Mouse (Mus musculus) erythroblast, embryonic 14.5 days (primary cell): ENCODE measurements around the gene M6pr. TPM values are rescaled to one million over a fixed set of nuclear protein-coding genes. Genes with fewer than 3 reads are reported as not detected.
A peak's percentile ranks its signal among the peaks of the same experiment; 100 is the strongest.

Experiments used
- H3K27me3 ChIP-seq: 2 replicates; pipeline ENCODE4 v1.6.1; 2012; ENCODE audit warnings: inconsistent platforms; ENCODE audit not compliant: control insufficient read depth
- H3K36me3 ChIP-seq: 2 replicates; pipeline ENCODE4 v1.6.1; 2012; ENCODE audit warnings: mild to moderate bottlenecking, inconsistent platforms; ENCODE audit not compliant: control insufficient read depth
- H3K4me1 ChIP-seq: 2 replicates; pipeline ENCODE4 v1.6.1; 2012; ENCODE audit warnings: inconsistent platforms; ENCODE audit not compliant: control insufficient read depth
- H3K4me3 ChIP-seq: replicated peaks from 2 replicates; pipeline ENCODE3; 2012; ENCODE audit warnings: moderate library complexity, mild to moderate bottlenecking, inconsistent platforms
- H3K9me3 ChIP-seq: 2 replicates; pipeline ENCODE4 v1.6.1; 2012; ENCODE audit warnings: low read length, inconsistent platforms, mixed read lengths; ENCODE audit not compliant: control insufficient read depth
- GATA1 ChIP-seq: IDR thresholded peaks from 2 replicates; pipeline ENCODE4 v1.6.1; 2012; ENCODE audit warnings: low read length, inconsistent platforms, mixed read lengths
- TAL1 ChIP-seq: IDR thresholded peaks from 3 replicates; pipeline ENCODE4 v1.6.1; 2012; ENCODE audit warnings: low read length, inconsistent platforms, mixed read lengths
- polyA plus RNA-seq: library from polyadenylated mRNA; stranded (reverse); fragments of >175 nt; gene quantifications from 2 replicates; pipeline ENCODE4 v1.2.3, GENCODE M21; 2012

The M6pr gene
- polyA plus RNA-seq: 0.79 and 0.87 TPM in 2 replicates

DNA sequence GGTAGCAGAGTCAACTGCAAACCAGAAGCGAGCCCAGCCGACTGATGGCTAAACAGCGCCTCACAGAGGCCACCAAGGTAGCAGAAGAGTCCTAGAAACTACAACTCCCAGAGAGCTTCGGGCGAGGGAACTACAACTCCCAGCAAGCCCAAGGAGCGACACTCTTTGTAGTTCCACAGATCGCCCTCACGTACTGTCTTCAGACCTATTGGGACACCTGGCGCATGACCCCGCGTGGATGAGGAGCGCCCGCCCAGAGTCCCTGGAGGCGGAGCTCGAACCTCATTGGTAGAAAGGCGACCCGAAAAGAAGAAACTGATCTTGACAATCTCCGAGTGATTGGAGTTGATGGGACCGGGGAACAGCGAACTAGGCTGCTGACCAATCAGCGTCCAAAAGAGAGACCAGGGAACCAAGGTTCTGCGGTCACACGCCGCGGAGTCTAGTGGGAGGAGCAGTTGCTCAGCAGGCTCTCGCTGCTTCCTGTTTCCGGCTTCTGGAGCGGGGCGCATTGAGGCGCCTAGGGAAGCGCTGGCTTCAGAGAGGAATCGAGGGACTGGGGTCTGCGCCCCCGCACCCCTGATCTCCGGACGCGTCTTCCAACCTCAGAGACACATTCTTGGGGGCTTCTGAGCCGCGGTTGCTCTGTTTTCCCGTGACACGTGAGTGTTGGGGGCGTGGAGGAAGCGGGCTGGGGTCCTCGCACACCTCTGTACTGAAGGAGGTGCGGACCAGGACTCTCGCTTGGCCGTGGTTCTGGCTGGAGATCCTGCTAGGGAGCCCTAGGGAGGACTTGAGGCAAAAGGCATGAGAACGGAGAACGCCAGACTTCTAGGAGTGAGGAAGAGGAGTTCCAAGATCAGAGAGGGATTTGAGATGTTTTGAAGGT lies at the start of gene M6pr:
TSS of gene M6pr (plus strand) at position 216 of the 889 bp plus-strand sequence.
- Histone ChIP-seq H3K27me3 (no peaks in the 10 kb centered on the region), H3K9me3 (no peaks in the 10 kb centered on the region), H3K36me3 (peaks cover 30% of the 10 kb centered on the region), H3K4me3 (peak within 1 kb of the TSS; percentile 91), H3K4me1 (peaks cover 28% of the 10 kb centered on the region)
- no peak for TF ChIP-seq GATA1
- TF ChIP-seq TAL1: no peak

DNA sequence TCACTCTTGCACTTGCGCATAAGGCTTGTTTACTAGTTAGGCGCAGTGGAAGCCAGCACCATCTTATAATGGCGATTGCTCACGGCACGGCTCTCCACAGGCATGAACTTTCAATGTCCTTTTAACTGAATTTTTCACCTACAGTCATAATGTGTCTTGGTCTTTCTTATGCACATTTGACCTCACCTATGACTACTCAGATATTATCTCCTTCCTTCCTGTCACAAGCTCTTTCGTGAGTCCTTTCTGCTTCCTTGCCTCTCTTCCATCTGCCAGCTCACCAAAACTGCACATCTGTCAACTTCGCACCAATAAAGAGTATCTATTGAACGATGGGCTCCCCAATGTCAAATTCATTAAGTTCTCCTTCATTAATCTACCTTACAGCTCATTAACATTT lies 46.0 kb upstream of the M6pr start:
- no peaks in the 10 kb centered on the region for H3K36me3 ChIP-seq
- TF ChIP-seq TAL1: no peak
- TF ChIP-seq GATA1: no peak
- H3K27me3 ChIP-seq: peaks cover under 1% of the 10 kb centered on the region
- H3K4me1 ChIP-seq: no peaks in the 10 kb centered on the region
- no peaks in the 10 kb centered on the region for H3K9me3 ChIP-seq
- H3K4me3 ChIP-seq: no peak overlapping the region

DNA sequence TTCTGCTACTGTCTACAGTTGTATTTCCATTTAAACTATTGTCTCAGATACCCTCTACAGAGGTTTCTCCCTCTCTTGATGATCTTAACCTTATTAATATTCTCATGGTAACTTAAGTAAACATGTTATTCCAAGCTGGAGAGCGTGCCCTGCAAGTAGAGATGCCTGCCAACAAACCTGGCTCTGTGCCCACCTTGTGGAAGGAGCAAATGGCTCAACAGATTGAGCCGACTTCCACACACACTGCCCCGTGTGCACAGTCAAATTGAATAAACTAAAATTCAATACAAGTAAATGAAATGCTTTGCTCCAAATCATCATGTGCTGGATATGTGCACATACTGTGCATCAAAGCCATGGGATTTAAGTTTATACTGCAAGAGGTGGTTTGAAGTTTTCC lies 40.0 kb upstream of the M6pr start:
- H3K36me3 ChIP-seq: no peaks in the 10 kb centered on the region
- TF ChIP-seq GATA1 (no peak), TAL1 (no peak)
- no peaks in the 10 kb centered on the region for H3K27me3 ChIP-seq

DNA sequence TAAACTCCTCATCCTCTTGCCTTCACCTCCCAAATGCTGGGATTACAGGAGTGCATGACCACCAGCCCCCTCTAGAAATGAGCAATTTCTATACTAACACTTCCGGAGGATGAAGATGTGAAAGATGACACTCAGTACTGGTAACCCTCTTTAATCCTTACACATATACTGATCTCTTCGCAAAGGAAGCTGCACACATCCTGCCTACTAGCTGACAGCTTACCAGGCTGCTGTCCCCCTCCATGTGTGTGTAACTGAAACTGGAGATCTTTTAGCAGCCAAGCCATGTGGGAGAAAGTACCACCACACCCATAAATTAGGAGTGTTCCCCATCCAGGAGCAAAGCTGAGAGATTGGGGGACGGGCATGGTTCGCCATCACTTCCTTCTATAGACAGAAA lies 39.4 kb upstream of the M6pr start:
- Histone ChIP-seq H3K4me1 (peaks cover 13% of the 10 kb centered on the region), H3K36me3 (no peaks in the 10 kb centered on the region), H3K4me3 (no peak overlapping the region), H3K27me3 (no peaks in the 10 kb centered on the region), H3K9me3 (no peaks in the 10 kb centered on the region)
- TF ChIP-seq GATA1 (no peak), TAL1 (no peak)

More for the DNA sequence above, 40.0 kb upstream of the M6pr start:
- Histone ChIP-seq H3K9me3 (no peaks in the 10 kb centered on the region), H3K4me3 (no peak overlapping the region), H3K4me1 (peaks cover 12% of the 10 kb centered on the region)

DNA sequence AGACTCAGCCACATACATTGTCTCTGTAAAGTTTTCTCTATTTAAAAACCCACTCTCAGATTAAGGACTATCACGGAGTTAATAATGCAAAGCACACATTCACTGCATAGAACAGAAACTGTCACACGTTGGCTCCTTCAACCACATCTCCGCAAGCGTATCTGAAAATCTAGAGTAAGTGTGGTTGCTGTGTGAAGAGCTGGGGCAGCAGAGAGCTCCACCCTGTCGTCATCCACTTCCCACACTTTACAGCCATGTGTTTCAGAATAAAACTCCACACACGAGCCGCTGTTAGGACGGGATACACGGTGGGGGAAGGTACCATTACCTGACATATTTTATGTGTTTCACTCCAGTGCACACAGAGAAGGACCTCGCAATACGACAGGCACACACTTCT lies 38.4 kb upstream of the M6pr start:
- peaks cover 20% of the 10 kb centered on the region for H3K4me1 ChIP-seq
- H3K4me3 ChIP-seq: no peak overlapping the region

DNA sequence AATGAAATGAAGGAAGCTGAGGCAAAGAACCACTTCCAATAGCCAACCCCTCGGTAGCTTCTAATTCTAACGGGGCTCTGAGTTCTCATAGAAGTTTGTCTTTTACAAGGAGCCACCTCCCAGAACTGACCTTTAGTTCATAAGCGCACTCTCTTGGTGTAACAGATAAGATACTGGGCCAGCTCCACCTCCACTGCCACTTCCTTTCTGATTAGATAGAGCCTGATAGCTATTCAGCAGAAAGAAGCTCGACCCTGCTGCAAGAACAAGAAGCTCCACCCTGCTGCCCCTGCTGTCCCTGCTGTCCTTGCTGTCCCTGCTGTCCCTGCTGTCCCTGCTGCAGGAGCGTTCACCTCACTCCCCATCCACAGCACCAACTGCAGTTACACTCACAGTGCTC lies 34.0 kb upstream of the M6pr start:
- Histone ChIP-seq H3K36me3 (no peaks in the 10 kb centered on the region), H3K4me3 (no peak overlapping the region), H3K4me1 (peaks cover 14% of the 10 kb centered on the region), H3K9me3 (no peaks in the 10 kb centered on the region), H3K27me3 (no peaks in the 10 kb centered on the region)
- TF ChIP-seq GATA1: no peak
- TF ChIP-seq TAL1: no peak

More for the DNA sequence above, 38.4 kb upstream of the M6pr start:
- Histone ChIP-seq H3K27me3 (no peaks in the 10 kb centered on the region), H3K36me3 (no peaks in the 10 kb centered on the region), H3K9me3 (no peaks in the 10 kb centered on the region)
- TF ChIP-seq GATA1 (no peak), TAL1 (no peak)

DNA sequence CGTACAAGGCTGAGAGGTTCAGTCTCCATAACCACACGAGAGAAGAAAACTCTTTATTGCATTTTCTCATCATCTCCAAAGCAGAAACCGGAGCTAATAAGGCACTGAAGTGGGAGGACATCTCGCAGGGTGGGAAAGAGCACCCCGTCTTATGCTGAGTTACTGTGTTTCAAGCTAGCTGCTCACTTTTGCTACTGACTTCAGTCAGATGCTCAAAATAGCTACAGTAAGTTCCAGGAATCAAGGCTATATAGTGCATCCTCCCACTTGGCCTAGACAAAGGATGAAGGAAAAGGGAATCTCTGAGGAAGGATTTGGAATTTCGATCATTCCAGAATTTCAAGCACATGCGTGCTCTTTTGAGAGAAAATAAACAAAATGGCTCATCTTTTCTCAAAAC lies 32.0 kb upstream of the M6pr start:
- no peak for TF ChIP-seq TAL1
- TF ChIP-seq GATA1: no peak
- Histone ChIP-seq H3K4me1 (peaks cover 9% of the 10 kb centered on the region), H3K27me3 (no peaks in the 10 kb centered on the region), H3K9me3 (no peaks in the 10 kb centered on the region), H3K36me3 (no peaks in the 10 kb centered on the region), H3K4me3 (no peak overlapping the region)

DNA sequence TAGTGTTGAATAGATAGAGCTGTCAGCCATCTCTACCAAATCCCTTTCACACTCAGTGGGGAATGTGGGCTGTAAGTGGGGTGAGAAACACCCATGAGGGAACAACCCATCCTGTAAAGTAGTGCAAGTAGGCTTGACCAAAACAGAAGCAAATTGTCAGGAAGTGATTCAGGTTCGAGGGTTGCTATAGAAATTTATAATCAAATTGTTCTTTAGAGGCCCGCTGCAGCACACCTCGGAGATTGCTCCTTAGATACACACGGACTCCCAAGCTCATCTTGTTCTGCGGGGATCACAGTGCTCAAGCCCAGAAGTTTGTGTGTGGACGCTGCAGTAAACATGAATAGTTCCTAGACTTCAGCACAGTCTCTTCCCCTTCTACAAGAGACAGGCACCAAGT lies 25.7 kb upstream of the M6pr start, which contains the start of gene Klrg1:
TSS of gene Klrg1 (minus strand) at position 101 of the 400 bp plus-strand sequence.
- H3K4me3 ChIP-seq: no peak within 1 kb of the TSS
- no peaks in the 10 kb centered on the region for H3K36me3 ChIP-seq
- H3K27me3 ChIP-seq: no peaks in the 10 kb centered on the region
- TF ChIP-seq GATA1 (no peak), TAL1 (no peak)
- peaks cover 5% of the 10 kb centered on the region for H3K4me1 ChIP-seq
- H3K9me3 ChIP-seq: no peaks in the 10 kb centered on the region

DNA sequence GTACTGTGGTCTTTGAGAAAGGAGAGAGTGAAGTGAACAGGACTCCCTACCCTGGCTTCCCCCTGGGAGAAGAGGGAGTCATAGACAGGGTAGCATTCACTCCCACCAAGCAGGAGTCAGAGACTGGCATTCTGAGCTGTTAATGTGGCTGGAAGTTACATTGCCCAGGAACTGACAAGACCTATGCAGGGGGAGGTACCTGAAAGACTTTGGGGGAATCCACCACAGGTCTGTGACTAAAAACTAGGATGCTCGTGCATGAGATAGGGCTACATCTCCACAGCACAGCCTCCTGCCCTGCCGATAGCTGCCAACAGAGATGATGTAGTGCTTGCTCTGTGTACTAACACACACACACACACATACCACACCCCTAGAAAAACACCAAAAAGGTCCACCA lies 25.1 kb upstream of the M6pr start:
- no peaks in the 10 kb centered on the region for H3K36me3 ChIP-seq
- no peak for TF ChIP-seq GATA1
- no peaks in the 10 kb centered on the region for H3K27me3 ChIP-seq
- no peaks in the 10 kb centered on the region for H3K9me3 ChIP-seq
- H3K4me3 ChIP-seq: no peak overlapping the region
- H3K4me1 ChIP-seq: peaks cover 5% of the 10 kb centered on the region
